Mouse (Mus musculus) hindbrain, postnatal 0 days (tissue): ENCODE results near the gene Sh2d1b1. TPM values are rescaled to one million over a fixed set of nuclear protein-coding genes. Genes with fewer than 3 reads are reported as not detected.

Experiments used
- ATAC-seq: fragments of 200-750 bp; cut with Nextera tagmentation; 2 replicates; pipeline ENCODE4 v1.8.0; 2017; ENCODE audit warnings: mild to moderate bottlenecking, moderate TSS enrichment, moderate library complexity
- DNase-seq: peaks from one replicate; pipeline ENCODE4 v3.0.0-alpha.2; 2015; ENCODE audit warnings: low spot score
- H3K27ac ChIP-seq: fragments of 300-500 bp; sonication (generic); 2 replicates; pipeline ENCODE4 v1.5.1; 2014; ENCODE audit warnings: mild to moderate bottlenecking
- H3K27me3 ChIP-seq: fragments of 300-500 bp; sonication (generic); 2 replicates; pipeline ENCODE4 v1.6.1; 2014; ENCODE audit warnings: low read length, mixed read lengths; ENCODE audit not compliant: insufficient read depth
- H3K36me3 ChIP-seq: fragments of 300-500 bp; sonication (generic); 2 replicates; pipeline ENCODE4 v1.6.1; 2014; ENCODE audit warnings: low read length, mixed read lengths; ENCODE audit not compliant: insufficient read depth
- H3K4me1 ChIP-seq: fragments of 300-500 bp; sonication (generic); 2 replicates; pipeline ENCODE4 v1.6.1; 2014; ENCODE audit warnings: antibody characterized with exemption, low read length, mixed read lengths; ENCODE audit not compliant: insufficient read depth
- H3K4me2 ChIP-seq: fragments of 300-500 bp; sonication (generic); 2 replicates; pipeline ENCODE4 v1.6.1; 2014; ENCODE audit warnings: low read depth, mild to moderate bottlenecking, low read length, moderate library complexity, mixed read lengths
- H3K4me3 ChIP-seq: fragments of 300-500 bp; sonication (generic); 2 replicates; pipeline ENCODE4 v1.5.1; 2014; ENCODE audit warnings: low read length
- H3K9ac ChIP-seq: fragments of 300-500 bp; sonication (generic); replicated peaks from 2 replicates; pipeline ENCODE4 v1.6.1; 2014; ENCODE audit warnings: mild to moderate bottlenecking, low read length, moderate library complexity, mixed read lengths
- H3K9me3 ChIP-seq: fragments of 300-500 bp; sonication (generic); 2 replicates; pipeline ENCODE4 v1.6.1; 2016; ENCODE audit warnings: low read length, mixed read lengths
- CTCF ChIP-seq: IDR thresholded peaks from 2 replicates; pipeline ENCODE4 v1.5.1; 2016; ENCODE audit warnings: antibody characterized with exemption, control low read depth, low read depth
- WGBS: fragments of 180-500 bp; shearing (Covaris S2); extraction: QIAGEN DNeasy Blood & Tissue Kit; methylation state at CpG from one replicate; pipeline ENCODE4 v1.1.7; 2014; 5-methylcytosine and 5-hydroxymethylcytosine counted together
- polyA plus RNA-seq: library from polyadenylated mRNA; unstranded; fragments of >200 nt; fragmentation: Nextera tagmentation; extraction: Ambion mirVana; gene quantifications from 2 replicates; pipeline ENCODE4 v1.2.1, GENCODE M21; 2015
- total RNA-seq: library from RNA; depleted of rRNA; stranded (reverse); fragments of >200 nt; gene quantifications from 2 replicates; pipeline ENCODE4 v1.2.3, GENCODE M21; 2014

Sh2d1b1 gene
- total and polyA plus RNA-seq, 2 experiments from 2014 or later: not detected

DNA sequence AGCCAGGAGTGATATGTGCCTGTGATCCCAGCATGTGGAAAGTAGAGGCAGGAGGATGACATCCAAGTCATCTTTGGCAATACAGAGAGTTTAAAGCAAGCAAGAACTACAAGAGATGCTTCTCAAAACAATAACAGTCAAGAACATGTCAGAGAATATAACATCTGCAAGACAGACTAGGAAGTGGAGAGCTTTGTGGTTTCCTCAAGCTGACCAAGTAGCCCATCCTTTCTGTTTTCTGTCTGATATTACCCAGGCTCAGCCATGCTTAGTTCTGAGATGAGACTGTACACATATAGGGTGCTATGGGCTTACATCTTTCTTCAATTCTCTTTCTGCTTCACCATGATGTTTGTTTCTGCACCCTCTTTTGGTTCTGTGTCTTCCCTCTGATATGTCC lies 3.9 kb upstream of the Sh2d1b1 start:
- DNase-seq: no peak
- ATAC-seq: no peak
- Histone ChIP-seq H3K27me3 (no peaks in the 10 kb centered on the region), H3K4me2 (no peak overlapping the region), H3K36me3 (no peaks in the 10 kb centered on the region), H3K4me3 (no peak overlapping the region), H3K9me3 (peaks cover 3% of the 10 kb centered on the region; the same call in 1 of the 2 replicates), H3K27ac (no peak overlapping the region), H3K4me1 (no peaks in the 10 kb centered on the region), H3K9ac (no peak overlapping the region)
- no peak for TF ChIP-seq CTCF

DNA sequence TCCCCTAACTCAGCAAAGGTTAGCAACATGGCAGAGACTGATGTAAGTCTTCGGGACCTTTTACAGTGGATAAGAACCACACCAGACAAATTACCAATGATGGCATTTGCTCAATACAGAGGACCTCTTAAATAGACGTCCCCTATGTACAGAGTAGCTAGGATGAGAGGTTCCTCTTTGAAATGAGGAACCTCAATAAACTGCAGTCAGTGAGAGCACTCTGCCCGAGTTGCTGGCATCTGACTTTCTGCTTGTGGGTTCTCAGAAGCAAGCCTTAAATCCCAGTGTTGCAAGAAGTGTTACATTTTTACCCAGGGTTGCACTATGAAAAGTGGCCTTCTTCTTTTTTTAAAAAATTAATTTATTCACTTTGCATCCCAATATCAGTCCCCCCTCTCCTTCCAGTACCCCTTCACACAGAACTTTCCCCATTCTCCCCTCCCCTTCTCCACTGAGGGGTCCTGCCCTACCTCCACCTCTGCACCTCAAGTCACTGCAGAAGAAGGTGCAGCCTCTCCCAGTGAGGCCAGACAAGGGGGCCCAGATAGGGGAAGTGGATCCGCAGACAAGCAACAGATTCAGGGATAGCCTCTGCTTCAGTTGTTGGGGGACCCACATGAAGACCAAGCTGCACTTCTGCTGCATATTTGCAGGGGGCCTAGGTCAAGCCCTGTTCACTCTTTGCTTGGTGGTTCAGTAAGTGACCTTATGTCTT lies 5.5 kb downstream of the Sh2d1b1 start:
- no peak for TF ChIP-seq CTCF

DNA sequence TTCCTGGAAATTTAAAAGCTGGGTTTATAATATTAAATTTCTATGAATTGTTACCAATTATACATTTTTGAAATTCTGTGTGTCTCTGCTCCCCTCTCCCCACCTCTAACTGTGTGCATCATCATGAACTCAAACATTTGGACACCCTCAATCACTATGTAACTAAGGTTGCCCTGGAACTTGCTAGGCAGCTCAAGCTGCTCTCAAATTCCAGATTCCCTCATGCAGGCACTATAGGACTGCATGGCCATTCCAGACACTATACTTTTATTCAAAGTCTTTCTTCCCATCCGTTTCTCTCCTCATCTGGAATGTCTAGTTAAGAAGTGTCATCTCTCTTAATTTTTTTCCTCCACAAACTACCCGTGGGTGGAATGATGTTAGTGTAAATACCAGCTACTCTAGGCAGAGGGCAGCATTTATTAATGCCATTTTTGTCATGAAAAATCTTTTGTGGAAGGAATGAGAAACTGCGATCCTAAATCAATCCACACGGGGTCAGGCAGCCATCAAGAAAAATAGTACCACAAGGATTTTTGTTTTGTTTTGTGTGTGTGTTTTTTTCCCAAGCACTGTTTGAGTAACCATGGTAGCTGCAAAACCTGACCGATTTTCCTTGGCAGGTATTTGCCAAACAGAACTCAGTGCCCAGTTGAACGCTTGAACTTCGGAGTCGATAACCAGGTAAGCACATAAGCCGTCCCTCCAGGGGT lies 15.3 kb downstream of the Sh2d1b1 start:
- H3K4me2 ChIP-seq: 0 out of 2 replicates have a peak overlapping the region, but pooled peaks have one; percentile 23
- no peaks in the 10 kb centered on the region for H3K27me3 ChIP-seq
- H3K36me3 ChIP-seq: no peaks in the 10 kb centered on the region
- DNase-seq (peak; percentile 91), ATAC-seq (peak; percentile 66)
- WGBS: 25% methylated on average over 9 of the region's 9 CpGs
- H3K4me1 ChIP-seq: no peaks in the 10 kb centered on the region
- no peaks in the 10 kb centered on the region for H3K9me3 ChIP-seq
- no peak overlapping the region for H3K27ac ChIP-seq
- no peak overlapping the region for H3K4me3 ChIP-seq
- TF ChIP-seq CTCF: peak; percentile 94
- H3K9ac ChIP-seq: no peak overlapping the region

More for the DNA sequence above, 5.5 kb downstream of the Sh2d1b1 start:
- Histone ChIP-seq H3K36me3 (no peaks in the 10 kb centered on the region), H3K4me3 (no peak overlapping the region), H3K9me3 (no peaks in the 10 kb centered on the region), H3K4me1 (no peaks in the 10 kb centered on the region), H3K9ac (no peak overlapping the region), H3K4me2 (no peak overlapping the region), H3K27ac (no peak overlapping the region), H3K27me3 (no peaks in the 10 kb centered on the region)
- WGBS: 77% methylated on average over 4 of the region's 4 CpGs
- DNase-seq: no peak
- ATAC-seq: no peak

DNA sequence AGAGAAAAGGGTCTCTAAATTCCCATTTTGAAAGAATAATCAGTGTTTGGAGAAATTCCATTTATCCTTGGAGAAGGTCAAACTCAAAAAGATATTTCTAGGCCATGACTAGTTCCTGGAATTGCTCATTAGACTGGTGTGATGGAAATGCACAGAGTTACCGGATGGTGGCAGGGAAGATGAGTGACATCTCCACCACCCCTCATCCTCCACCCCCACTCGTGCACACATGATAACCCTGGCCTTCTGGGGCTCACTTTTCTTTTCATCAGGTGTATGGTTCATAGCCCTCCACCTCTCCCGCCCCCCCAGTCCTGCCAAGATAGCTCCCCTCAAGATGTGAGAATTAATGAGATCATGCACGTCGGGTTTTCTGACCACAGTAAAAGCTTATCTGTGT lies 16.1 kb downstream of the Sh2d1b1 start:
- Histone ChIP-seq H3K27me3 (no peaks in the 10 kb centered on the region), H3K4me1 (no peaks in the 10 kb centered on the region), H3K27ac (no peak overlapping the region), H3K9me3 (no peaks in the 10 kb centered on the region), H3K36me3 (no peaks in the 10 kb centered on the region), H3K9ac (no peak overlapping the region), H3K4me3 (no peak overlapping the region), H3K4me2 (no peak overlapping the region)
- 71% methylated on average over 5 of the region's 5 CpGs for WGBS
- no peak for TF ChIP-seq CTCF
- ATAC-seq (no peak), DNase-seq (no peak)

DNA sequence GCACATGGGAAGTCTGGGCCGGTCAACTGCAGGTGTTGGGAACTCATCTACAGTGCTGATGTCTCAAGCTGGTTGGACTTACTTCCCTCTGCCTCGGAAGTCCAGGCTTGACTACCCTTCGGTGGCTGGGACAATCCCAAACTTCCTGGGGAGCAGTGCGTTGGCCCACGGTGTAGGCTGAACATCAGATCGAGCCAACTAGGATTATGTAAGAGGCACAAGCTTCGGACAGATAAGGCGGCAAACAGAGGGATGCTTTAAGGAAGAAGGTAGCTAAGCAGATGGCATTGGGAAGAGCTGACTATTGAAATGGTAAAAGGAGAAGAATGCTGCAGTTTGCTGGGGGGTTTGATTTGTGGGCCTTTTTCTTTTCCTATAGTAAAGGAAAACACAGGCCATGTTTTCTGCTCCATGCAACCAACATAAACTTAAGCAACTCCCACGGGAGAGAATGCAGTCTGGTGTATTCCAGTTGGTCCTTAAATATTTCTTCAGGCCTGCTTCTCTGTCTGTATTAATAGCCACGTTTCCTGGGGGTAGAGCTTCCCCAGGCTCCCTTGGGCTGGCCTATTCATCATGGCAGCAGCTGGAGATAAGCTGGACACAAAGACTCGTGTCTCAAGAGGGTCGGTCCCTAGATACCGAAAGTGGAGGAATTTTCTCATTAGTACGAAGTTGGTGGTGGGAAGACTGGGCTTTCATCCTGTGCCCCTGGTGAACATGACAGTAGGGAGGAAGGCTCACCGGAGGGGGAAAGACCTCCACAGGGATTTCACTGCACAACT lies 17.9 kb downstream of the Sh2d1b1 start:
- DNase-seq: no peak
- Histone ChIP-seq H3K9ac (no peak overlapping the region), H3K4me1 (no peaks in the 10 kb centered on the region), H3K36me3 (no peaks in the 10 kb centered on the region), H3K4me2 (no peak overlapping the region), H3K9me3 (no peaks in the 10 kb centered on the region), H3K27me3 (no peaks in the 10 kb centered on the region), H3K27ac (no peak overlapping the region), H3K4me3 (no peak overlapping the region)
- ATAC-seq: no peak
- WGBS: 56% methylated on average over 15 of the region's 15 CpGs
- TF ChIP-seq CTCF: no peak

DNA sequence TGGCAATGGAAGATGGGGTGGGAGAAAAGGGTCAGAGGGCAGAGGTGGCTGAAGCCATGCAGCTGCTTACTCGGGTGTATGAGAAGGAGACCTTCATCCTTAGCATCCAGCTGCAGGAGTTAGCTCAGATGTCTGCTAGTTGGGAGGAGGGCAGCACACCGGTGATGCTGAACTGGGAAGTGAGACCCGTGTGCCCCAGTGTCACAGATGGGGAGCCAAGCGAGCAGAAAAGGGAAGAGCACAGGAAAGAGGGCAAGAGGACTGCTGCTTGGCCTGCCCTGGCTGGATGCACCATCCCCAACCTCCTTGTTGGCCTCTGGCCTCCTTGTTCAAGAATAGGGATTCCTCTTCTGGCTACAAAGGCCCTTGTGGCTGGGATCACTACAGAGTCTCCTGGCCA lies 22.4 kb downstream of the Sh2d1b1 start:
- no peaks in the 10 kb centered on the region for H3K9me3 ChIP-seq
- H3K27me3 ChIP-seq: no peaks in the 10 kb centered on the region
- H3K4me2 ChIP-seq: no peak overlapping the region
- H3K4me3 ChIP-seq: no peak overlapping the region
- no peak overlapping the region for H3K9ac ChIP-seq
- ATAC-seq: no peak
- no peaks in the 10 kb centered on the region for H3K36me3 ChIP-seq
- H3K4me1 ChIP-seq: no peaks in the 10 kb centered on the region
- H3K27ac ChIP-seq: no peak overlapping the region
- DNase-seq: no peak
- TF ChIP-seq CTCF: no peak
- 82% methylated on average over 4 of the region's 4 CpGs for WGBS
